In the genomic region with DNA sequence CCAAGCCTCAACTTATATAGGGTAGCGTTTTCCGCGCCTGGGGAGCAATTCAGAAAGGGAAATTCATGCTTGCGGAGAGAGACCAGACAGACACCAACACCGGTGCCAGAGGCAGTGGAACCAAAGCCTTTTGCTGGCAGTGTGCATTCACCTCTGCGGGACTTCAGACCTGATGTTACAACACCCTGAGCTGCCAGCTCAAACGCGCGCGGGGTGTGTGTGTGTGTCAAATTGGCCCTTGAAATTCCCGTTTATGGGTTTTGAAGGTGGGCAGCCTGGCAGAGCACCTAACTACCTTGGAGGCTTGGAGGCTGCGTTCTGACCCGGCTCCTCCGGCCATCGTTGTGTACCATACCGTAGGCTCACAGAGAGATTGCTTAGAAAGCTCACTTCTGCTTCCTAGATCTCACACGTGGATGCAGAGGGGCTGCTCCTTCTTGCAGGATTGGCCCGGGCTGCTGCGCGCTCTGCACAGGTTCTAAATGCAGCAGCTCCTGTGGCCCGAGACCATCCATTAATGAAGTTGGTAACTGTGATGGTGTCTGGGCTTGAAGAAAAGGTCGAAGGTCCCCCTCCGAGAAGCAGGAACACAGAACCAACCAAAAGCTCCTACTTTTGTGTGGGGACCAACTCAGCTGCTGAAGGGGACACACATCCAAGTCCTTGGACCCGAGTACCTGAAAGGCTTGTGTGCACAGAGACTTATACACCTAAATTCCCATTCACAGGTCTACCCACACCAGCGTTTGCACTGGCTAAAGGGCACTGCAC, we compare ENCODE assay signal across 13 mouse cellular contexts. TPM values are rescaled to one million over a fixed set of nuclear protein-coding genes. Genes with fewer than 3 reads are reported as not detected.
DNase-seq lines count a peak whose midpoint lies in the region; ATAC-seq lines count a peak whose summit lies in the region.
"Had no signal": no experiment of that assay in that cellular context is flagged by ENCODE, and none has a peak within 500 bp of the region (broad histone marks: within the 10 kb centered on the region; RNA-seq: fewer than 3 reads in every experiment).

No protein-coding gene starts in this region.

- no peak overlapping the region; the same call in 1 of the 2 replicates for H3K4me2 ChIP-seq in neural tube, embryonic 15.5 days

- H3K4me1 ChIP-seq in neural tube, embryonic 15.5 days: peaks cover 5% of the 10 kb centered on the region

- H3K9ac ChIP-seq in neural tube, embryonic 15.5 days (replicated peaks): no peak overlapping the region

- ATAC-seq in neural tube, embryonic 15.5 days (ENCODE audit: low FRiP score): no peak
- ATAC-seq in granulocyte monocyte progenitor cell, adult 5-6 weeks (replicated peaks; ENCODE audit: poor library complexity, severe bottlenecking): peak; percentile 64
- peak; percentile 59 for ATAC-seq in megakaryocyte progenitor cell, adult 5-6 weeks (replicated peaks; ENCODE audit: poor library complexity)
- no peak for ATAC-seq in inflammation-experienced regulatory T-cells, adult 6 months

- H3K9me3 ChIP-seq in neural tube, embryonic 15.5 days (replicated peaks): no peaks in the 10 kb centered on the region

- no peak overlapping the region for H3K4me3 ChIP-seq in neural tube, embryonic 15.5 days (replicated peaks)

- 3% methylated on average over 25 of the region's 25 CpGs for WGBS in neural tube, embryonic 15.5 days

- H3K36me3 ChIP-seq in neural tube, embryonic 15.5 days: no peaks in the 10 kb centered on the region

- H3K27ac ChIP-seq in neural tube, embryonic 15.5 days (replicated peaks): no peak overlapping the region
- H3K27ac ChIP-seq: kidney, postnatal 0 days had no signal

- DNase-seq in neural tube, embryonic 10.5 days (ENCODE audit: extremely low spot score, low spot score): peak; percentile 45
- no peak for DNase-seq in thymus, postnatal 4 days
- DNase-seq in gastrocnemius, postnatal 25 days: no peak
- DNase-seq in frontal cortex, postnatal 36 days (ENCODE audit: low spot score in 2 of 2): no peak
- DNase-seq: adrenal gland, adult 2 months; thymus, postnatal 36 days had no signal

- H3K27me3 ChIP-seq in neural tube, embryonic 15.5 days (replicated peaks): peaks cover 94% of the 10 kb centered on the region

RNA-seq across cellular contexts. Expression of a gene that starts 7.4 kb away (rescaled TPM):
- polyA plus RNA-seq in neural tube, embryonic 15.5 days (2015; fragmentation: Nextera tagmentation; extraction: Ambion mirVana): 8.5 and 9.9 TPM in 2 replicates
- not detected in 2 replicates for total RNA-seq in granulocyte monocyte progenitor cell, adult 5-6 weeks (2014; fragmentation: Nextera tagmentation)
- not detected in 2 replicates for total RNA-seq in granulocyte monocyte progenitor cell, adult 5-6 weeks (2017)
- total RNA-seq in megakaryocyte progenitor cell, adult 5-6 weeks (2015): not detected in 2 replicates
- not detected in 2 replicates for total RNA-seq in megakaryocyte progenitor cell, adult 5-6 weeks (2017)
- total RNA-seq in gastrocnemius, postnatal 25 days (2021): not detected
- not detected for polyA plus RNA-seq in inflammation-experienced regulatory T-cells, adult 6 months (2017; shearing (Covaris generic))
- total RNA-seq: adrenal gland, adult 2 months; heart, adult 8-10 months; hematopoietic stem cell, adult 5-6 weeks had no signal
- polyA plus RNA-seq: adrenal gland, adult 2 months; kidney, postnatal 0 days had no signal

RNA-seq across cellular contexts. Expression of a gene that starts 36.9 kb away (rescaled TPM):
- 77.3 and 86.7 TPM in 2 replicates for polyA plus RNA-seq in neural tube, embryonic 15.5 days (2015; fragmentation: Nextera tagmentation; extraction: Ambion mirVana)
- not detected in 2 replicates for total RNA-seq in granulocyte monocyte progenitor cell, adult 5-6 weeks (2014; fragmentation: Nextera tagmentation)
- total RNA-seq in granulocyte monocyte progenitor cell, adult 5-6 weeks (2017): not detected in 2 replicates
- not detected in 2 replicates for total RNA-seq in megakaryocyte progenitor cell, adult 5-6 weeks (2015)
- not detected in 2 replicates for total RNA-seq in megakaryocyte progenitor cell, adult 5-6 weeks (2017)
- total RNA-seq in gastrocnemius, postnatal 25 days (2021): not detected
- not detected for polyA plus RNA-seq in inflammation-experienced regulatory T-cells, adult 6 months (2017; shearing (Covaris generic))
- total RNA-seq: heart, adult 8-10 months; hematopoietic stem cell, adult 5-6 weeks had no signal

Comparison
In these comparisons a context has a peak if more than half of its experiments do, and no peak if none do; other contexts are left out.
1. ATAC-seq: peak in granulocyte monocyte progenitor cell, adult 5-6 weeks (single experiment) and megakaryocyte progenitor cell, adult 5-6 weeks (single experiment); none in neural tube, embryonic 15.5 days (single experiment) and inflammation-experienced regulatory T-cells, adult 6 months (single experiment).